Mouse (Mus musculus): ENCODE data around the gene Klf4. TPM values are rescaled to one million over a fixed set of nuclear protein-coding genes. Genes with fewer than 3 reads are reported as not detected.

Gene Klf4
- polyA plus RNA-seq, 1 experiment from 2014 or later, result 87.8 TPM

DNA sequence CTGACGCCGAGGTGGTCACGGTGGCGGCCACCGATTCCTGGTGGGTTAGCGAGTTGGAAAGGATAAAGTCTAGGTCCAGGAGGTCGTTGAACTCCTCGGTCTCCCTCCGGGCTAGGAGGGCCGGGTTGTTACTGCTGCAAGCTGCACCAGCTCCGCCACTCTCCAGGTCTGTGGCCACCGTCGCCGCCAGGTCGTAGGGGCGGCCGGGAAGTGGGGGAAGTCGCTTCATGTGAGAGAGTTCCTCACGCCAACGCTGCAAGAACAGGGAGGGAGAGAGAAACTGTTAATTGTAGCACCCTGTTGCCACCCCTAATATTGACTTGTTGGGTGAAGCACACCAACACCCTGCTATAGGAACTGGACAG lies 1.6 kb downstream of the Klf4 start:
- no peak for DNase-seq (ENCODE audit: low spot score)

DNA sequence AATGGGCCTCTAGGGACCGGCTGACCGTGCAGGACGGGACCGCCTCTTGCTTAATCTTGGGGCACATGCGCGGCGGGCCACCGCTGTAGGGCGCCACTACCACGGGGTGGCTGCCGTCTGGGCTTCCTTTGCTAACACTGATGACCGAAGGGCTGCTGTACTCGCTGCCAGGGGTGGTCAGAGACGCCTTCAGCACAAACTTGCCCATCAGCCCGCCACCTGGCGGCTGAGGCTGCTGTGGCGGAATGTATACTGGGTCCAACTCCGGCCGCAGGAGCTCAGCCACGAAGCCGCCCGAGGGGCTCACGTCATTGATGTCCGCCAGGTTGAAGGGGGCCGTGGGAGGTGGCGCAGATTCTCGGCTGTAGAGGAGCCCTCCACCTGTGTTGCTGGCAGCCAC lies 2.0 kb downstream of the Klf4 start:
- Histone ChIP-seq H3K27me3 (ENCODE audit: control insufficient read depth, insufficient read depth, low read length) (no peaks in the 10 kb centered on the region), H3K36me3 (ENCODE audit: control insufficient read depth, insufficient read depth, low read length) (peaks cover 2% of the 10 kb centered on the region; the same call in 1 of the 2 replicates), H3K9me3 (ENCODE audit: control insufficient read depth, low read length) (no peaks in the 10 kb centered on the region), H3K9ac (ENCODE audit: low read length) (peak overlapping the region; percentile 91), H3K4me2 (replicated peaks; ENCODE audit: low read depth) (peak overlapping the region; percentile 71), H3K4me3 (ENCODE audit: low read depth, low read length) (peak overlapping the region; percentile 85), H3K4me1 (replicated peaks; ENCODE audit: control insufficient read depth, insufficient read depth) (no peaks in the 10 kb centered on the region), H3K27ac (replicated peaks) (peak overlapping the region; percentile 90)
- under 1% methylated on average over 27 of the region's 27 CpGs for WGBS
- no peak for TF ChIP-seq EP300 (optimal IDR thresholded peaks at IDR 0.05)
- peak; percentile 81 for TF ChIP-seq CTCF (IDR thresholded peaks at IDR 0.05; ENCODE audit: low read depth)
- ATAC-seq (ENCODE audit: low FRiP score, low TSS enrichment) (peak; percentile 57), DNase-seq (ENCODE audit: low spot score) (peak; percentile 88)

More for the DNA sequence above, 1.6 kb downstream of the Klf4 start:
- peak overlapping the region; percentile 91 for H3K9ac ChIP-seq (ENCODE audit: low read length)
- no peaks in the 10 kb centered on the region for H3K27me3 ChIP-seq (ENCODE audit: control insufficient read depth, insufficient read depth, low read length)
- H3K4me2 ChIP-seq (replicated peaks; ENCODE audit: low read depth), result peak overlapping the region; percentile 71
- ATAC-seq (ENCODE audit: low FRiP score, low TSS enrichment), result peak; percentile 0; the same call in 1 of the 2 replicates
- no peaks in the 10 kb centered on the region for H3K4me1 ChIP-seq (replicated peaks; ENCODE audit: control insufficient read depth, insufficient read depth)
- WGBS, result 1% methylated on average over 20 of the region's 20 CpGs
- TF ChIP-seq EP300 (optimal IDR thresholded peaks at IDR 0.05) (no peak), CTCF (IDR thresholded peaks at IDR 0.05; ENCODE audit: low read depth) (no peak)
- no peaks in the 10 kb centered on the region for H3K9me3 ChIP-seq (ENCODE audit: control insufficient read depth, low read length)
- peaks cover 2% of the 10 kb centered on the region; the same call in 1 of the 2 replicates for H3K36me3 ChIP-seq (ENCODE audit: control insufficient read depth, insufficient read depth, low read length)
- peak overlapping the region; percentile 90 for H3K27ac ChIP-seq (replicated peaks)
- H3K4me3 ChIP-seq (ENCODE audit: low read depth, low read length), result peak overlapping the region; percentile 85

GRCm38 (mm10) chr4:55528404-55528803 lies 3.9 kb downstream of the Klf4 start:
- Histone ChIP-seq H3K4me3 (ENCODE audit: low read depth, low read length) (peak overlapping the region; percentile 32), H3K4me1 (replicated peaks; ENCODE audit: control insufficient read depth, insufficient read depth) (no peaks in the 10 kb centered on the region), H3K27ac (replicated peaks) (no peak overlapping the region), H3K9me3 (ENCODE audit: control insufficient read depth, low read length) (no peaks in the 10 kb centered on the region), H3K9ac (ENCODE audit: low read length) (no peak overlapping the region), H3K4me2 (replicated peaks; ENCODE audit: low read depth) (peak overlapping the region; percentile 53), H3K36me3 (ENCODE audit: control insufficient read depth, insufficient read depth, low read length) (peaks cover 2% of the 10 kb centered on the region; the same call in 1 of the 2 replicates), H3K27me3 (ENCODE audit: control insufficient read depth, insufficient read depth, low read length) (no peaks in the 10 kb centered on the region)
- TF ChIP-seq EP300 (optimal IDR thresholded peaks at IDR 0.05), result no peak
- no peak for TF ChIP-seq CTCF (IDR thresholded peaks at IDR 0.05; ENCODE audit: low read depth)
- DNase-seq (ENCODE audit: low spot score), result no peak
- ATAC-seq (ENCODE audit: low FRiP score, low TSS enrichment), result no peak
- 58% methylated on average over 4 of the region's 4 CpGs for WGBS

DNA sequence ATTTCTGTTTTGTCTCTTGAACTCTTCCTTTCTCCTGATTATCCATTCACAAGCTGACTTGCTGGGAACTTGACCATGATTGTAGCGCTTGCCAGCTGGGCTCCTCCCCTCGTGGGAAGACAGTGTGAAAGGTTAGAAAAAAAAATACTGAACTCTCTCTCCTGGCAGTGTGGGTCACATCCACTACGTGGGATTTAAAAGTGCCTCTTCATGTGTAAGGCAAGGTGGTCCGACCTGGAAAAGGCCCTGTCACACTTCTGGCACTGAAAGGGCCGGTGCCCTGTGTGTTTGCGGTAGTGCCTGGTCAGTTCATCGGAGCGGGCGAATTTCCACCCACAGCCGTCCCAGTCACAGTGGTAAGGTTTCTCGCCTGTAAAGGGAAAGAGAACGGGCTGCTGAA lies 4.3 kb downstream of the Klf4 start:
- H3K36me3 ChIP-seq (ENCODE audit: control insufficient read depth, insufficient read depth, low read length), result peaks cover 2% of the 10 kb centered on the region; the same call in 1 of the 2 replicates
- no peaks in the 10 kb centered on the region for H3K27me3 ChIP-seq (ENCODE audit: control insufficient read depth, insufficient read depth, low read length)
- 0 out of 2 replicates have a peak overlapping the region, but pooled peaks have one; percentile 31 for H3K9ac ChIP-seq (ENCODE audit: low read length)
- DNase-seq (ENCODE audit: low spot score), result peak; percentile 16
- H3K4me2 ChIP-seq (replicated peaks; ENCODE audit: low read depth), result peak overlapping the region; percentile 53
- no peaks in the 10 kb centered on the region for H3K9me3 ChIP-seq (ENCODE audit: control insufficient read depth, low read length)
- ATAC-seq (ENCODE audit: low FRiP score, low TSS enrichment), result no peak
- no peaks in the 10 kb centered on the region for H3K4me1 ChIP-seq (replicated peaks; ENCODE audit: control insufficient read depth, insufficient read depth)
- peak overlapping the region; percentile 32 for H3K4me3 ChIP-seq (ENCODE audit: low read depth, low read length)
- no peak overlapping the region for H3K27ac ChIP-seq (replicated peaks)
- TF ChIP-seq EP300 (optimal IDR thresholded peaks at IDR 0.05) (no peak), CTCF (IDR thresholded peaks at IDR 0.05; ENCODE audit: low read depth) (no peak)
- 62% methylated on average over 12 of the region's 12 CpGs for WGBS

DNA sequence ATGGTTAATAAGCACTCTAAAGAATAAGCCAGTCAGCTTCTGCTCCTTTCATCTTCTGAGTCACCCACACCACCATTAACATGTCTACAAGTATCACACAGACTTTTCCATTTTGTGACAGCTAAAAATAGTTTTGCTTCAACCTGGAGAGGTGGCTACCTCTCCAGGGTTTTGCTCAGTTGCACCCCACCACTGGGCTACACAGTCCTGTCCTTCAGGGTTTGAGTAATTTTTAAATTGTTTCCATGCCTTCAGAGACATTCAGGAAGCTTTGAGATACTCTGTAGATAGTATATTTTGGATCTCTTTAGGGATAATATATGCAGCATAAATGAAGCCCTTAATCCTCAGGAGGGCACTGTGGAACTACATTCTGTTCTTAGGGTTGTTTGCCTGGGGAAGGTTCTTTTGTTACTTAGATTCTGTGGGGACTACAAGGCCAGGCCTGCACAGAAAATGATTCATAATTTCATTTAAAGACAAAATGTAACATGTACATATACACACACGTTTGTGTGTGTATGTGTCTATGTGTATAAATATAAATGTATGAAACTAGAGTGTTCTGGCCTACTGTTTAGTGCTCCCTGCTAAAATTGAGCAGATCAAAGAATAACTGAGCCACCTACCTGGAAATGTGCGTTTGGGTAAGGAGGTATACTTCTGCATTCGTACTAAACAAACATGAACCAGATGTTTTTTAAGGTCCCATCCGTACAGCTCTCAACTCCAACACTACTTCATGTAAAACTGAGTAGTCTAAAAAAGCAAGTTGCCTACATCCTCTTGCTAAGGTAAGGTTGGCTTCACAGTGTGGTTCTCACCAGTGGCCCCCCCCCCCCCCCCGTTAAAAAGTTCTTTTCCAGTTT lies 5.8 kb downstream of the Klf4 start:
- ATAC-seq (ENCODE audit: low FRiP score, low TSS enrichment) (no peak), DNase-seq (ENCODE audit: low spot score) (no peak)
- H3K9me3 ChIP-seq (ENCODE audit: control insufficient read depth, low read length), result no peaks in the 10 kb centered on the region
- H3K4me2 ChIP-seq (replicated peaks; ENCODE audit: low read depth), result no peak overlapping the region
- TF ChIP-seq CTCF (IDR thresholded peaks at IDR 0.05; ENCODE audit: low read depth) (peak; percentile 69), EP300 (optimal IDR thresholded peaks at IDR 0.05) (peak; percentile 48)
- no peaks in the 10 kb centered on the region for H3K4me1 ChIP-seq (replicated peaks; ENCODE audit: control insufficient read depth, insufficient read depth)
- 44% methylated on average over 5 of the region's 5 CpGs for WGBS
- peaks cover 2% of the 10 kb centered on the region; the same call in 1 of the 2 replicates for H3K36me3 ChIP-seq (ENCODE audit: control insufficient read depth, insufficient read depth, low read length)
- H3K9ac ChIP-seq (ENCODE audit: low read length), result no peak overlapping the region
- no peak overlapping the region for H3K4me3 ChIP-seq (ENCODE audit: low read depth, low read length)
- H3K27me3 ChIP-seq (ENCODE audit: control insufficient read depth, insufficient read depth, low read length), result no peaks in the 10 kb centered on the region
- H3K27ac ChIP-seq (replicated peaks), result no peak overlapping the region; the same call in 1 of the 2 replicates

DNA sequence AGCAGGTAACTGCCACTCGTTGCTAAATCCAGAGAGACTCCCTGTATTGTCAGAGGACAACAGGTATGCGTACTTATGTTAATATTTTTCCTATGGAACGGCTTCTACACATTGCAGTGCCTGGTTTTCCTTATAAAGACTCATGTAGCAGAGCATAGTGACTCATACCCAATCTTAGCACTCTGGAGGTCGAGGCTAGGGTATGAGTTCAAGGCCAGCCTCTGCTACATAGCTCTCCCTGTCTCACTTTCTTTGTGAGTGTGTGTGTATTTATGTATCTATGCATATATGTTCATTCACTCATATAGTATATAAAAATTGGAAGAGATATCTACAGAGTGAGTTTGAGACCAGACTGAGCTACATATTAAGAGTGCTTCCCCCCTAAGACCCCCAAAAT lies 8.3 kb downstream of the Klf4 start:
- ATAC-seq (ENCODE audit: low FRiP score, low TSS enrichment) (no peak), DNase-seq (ENCODE audit: low spot score) (no peak)
- no peak overlapping the region for H3K4me2 ChIP-seq (replicated peaks; ENCODE audit: low read depth)
- H3K27ac ChIP-seq (replicated peaks), result no peak overlapping the region
- H3K4me3 ChIP-seq (ENCODE audit: low read depth, low read length), result no peak overlapping the region
- 61% methylated on average over 4 of the region's 4 CpGs for WGBS
- H3K36me3 ChIP-seq (ENCODE audit: control insufficient read depth, insufficient read depth, low read length), result no peaks in the 10 kb centered on the region
- no peaks in the 10 kb centered on the region for H3K4me1 ChIP-seq (replicated peaks; ENCODE audit: control insufficient read depth, insufficient read depth)
- H3K27me3 ChIP-seq (ENCODE audit: control insufficient read depth, insufficient read depth, low read length), result no peaks in the 10 kb centered on the region
- no peak overlapping the region for H3K9ac ChIP-seq (ENCODE audit: low read length)
- no peaks in the 10 kb centered on the region for H3K9me3 ChIP-seq (ENCODE audit: control insufficient read depth, low read length)
- no peak for TF ChIP-seq EP300 (optimal IDR thresholded peaks at IDR 0.05)
- no peak for TF ChIP-seq CTCF (IDR thresholded peaks at IDR 0.05; ENCODE audit: low read depth)

All from stomach, postnatal 0 days (tissue).